Mouse (Mus musculus) forebrain, embryonic 11.5 days (tissue): ENCODE data around the gene Prkce. TPM values are rescaled to one million over a fixed set of nuclear protein-coding genes. Genes with fewer than 3 reads are reported as not detected.

Experiments used
- ATAC-seq: fragments of 200-750 bp; cut with Nextera tagmentation; replicated peaks from 2 replicates; pipeline ENCODE4 v1.8.0; 2017; ENCODE audit warnings: moderate TSS enrichment; ENCODE audit not compliant: low FRiP score
- DNase-seq: peaks from one replicate; pipeline ENCODE4 v3.0.0-alpha.2; 2017; ENCODE audit warnings: low spot score
- H3K27ac ChIP-seq: fragments of 300-500 bp; sonication (generic); 2 replicates; pipeline ENCODE4 v1.5.1; 2014; ENCODE audit warnings: low read depth, low read length
- H3K27me3 ChIP-seq: fragments of 300-500 bp; sonication (generic); 2 replicates; pipeline ENCODE4 v1.6.1; 2014; ENCODE audit warnings: mild to moderate bottlenecking, low read length, mixed read lengths; ENCODE audit not compliant: control insufficient read depth, insufficient read depth
- H3K36me3 ChIP-seq: fragments of 300-500 bp; sonication (generic); 2 replicates; pipeline ENCODE4 v1.6.1; 2014; ENCODE audit warnings: mild to moderate bottlenecking, low read length, moderate library complexity, mixed read lengths; ENCODE audit not compliant: control insufficient read depth, insufficient read depth
- H3K4me1 ChIP-seq: fragments of 300-500 bp; sonication (generic); replicated peaks from 2 replicates; pipeline ENCODE4 v1.6.1; 2014; ENCODE audit warnings: low read length, mixed read lengths; ENCODE audit not compliant: control insufficient read depth, insufficient read depth
- H3K4me2 ChIP-seq: fragments of 300-500 bp; sonication (generic); 2 replicates; pipeline ENCODE4 v1.6.1; 2014; ENCODE audit warnings: low read depth, mild to moderate bottlenecking, low read length, moderate library complexity, mixed read lengths; ENCODE audit not compliant: severe bottlenecking
- H3K4me3 ChIP-seq: fragments of 300-500 bp; sonication (generic); 2 replicates; pipeline ENCODE4 v1.5.1; 2014; ENCODE audit warnings: low read depth, low read length
- H3K9ac ChIP-seq: fragments of 300-500 bp; sonication (generic); 2 replicates; pipeline ENCODE4 v1.6.1; 2014; ENCODE audit warnings: low read length
- H3K9me3 ChIP-seq: fragments of 300-500 bp; sonication (generic); 2 replicates; pipeline ENCODE4 v1.6.1; 2016; ENCODE audit warnings: low read length, mixed read lengths; ENCODE audit not compliant: control insufficient read depth
- WGBS: fragments of 180-500 bp; shearing (Covaris S2); extraction: QIAGEN DNeasy Blood & Tissue Kit; methylation state at CpG from one replicate; pipeline ENCODE4 v1.1.7; 2014; 5-methylcytosine and 5-hydroxymethylcytosine counted together
- polyA plus RNA-seq: library from polyadenylated mRNA; unstranded; fragments of >200 nt; fragmentation: Nextera tagmentation; extraction: Ambion mirVana; gene quantifications from 2 replicates; pipeline ENCODE4 v1.2.1, GENCODE M21; 2014

Prkce gene
- polyA plus RNA-seq, 1 experiment from 2014 or later = 6.0 TPM

GRCm38 (mm10) chr17:86539881-86540430, 372.4 kb downstream of the Prkce start:
- Histone ChIP-seq H3K27ac (no peak overlapping the region), H3K4me3 (no peak overlapping the region)

GRCm38 (mm10) chr17:86546529-86546928, 378.9 kb downstream of the Prkce start:
- Histone ChIP-seq H3K27ac (no peak overlapping the region), H3K4me1 (no peaks in the 10 kb centered on the region), H3K9me3 (no peaks in the 10 kb centered on the region), H3K27me3 (no peaks in the 10 kb centered on the region), H3K9ac (no peak overlapping the region), H3K4me2 (no peak overlapping the region), H3K4me3 (no peak overlapping the region), H3K36me3 (no peaks in the 10 kb centered on the region)
- 66% methylated on average over 7 of the region's 7 CpGs for WGBS
- no peak for DNase-seq
- ATAC-seq = no peak

More at GRCm38 (mm10) chr17:86539881-86540430, 372.4 kb downstream of the Prkce start:
- H3K4me2 ChIP-seq = no peak overlapping the region
- no peaks in the 10 kb centered on the region for H3K27me3 ChIP-seq
- H3K9ac ChIP-seq = no peak overlapping the region
- H3K36me3 ChIP-seq = no peaks in the 10 kb centered on the region
- peaks cover 4% of the 10 kb centered on the region; the same call in 1 of the 2 replicates for H3K4me1 ChIP-seq
- no peaks in the 10 kb centered on the region for H3K9me3 ChIP-seq
- DNase-seq (no peak), ATAC-seq (no peak)
- WGBS = 92% methylated on average over 18 of the region's 18 CpGs

DNA sequence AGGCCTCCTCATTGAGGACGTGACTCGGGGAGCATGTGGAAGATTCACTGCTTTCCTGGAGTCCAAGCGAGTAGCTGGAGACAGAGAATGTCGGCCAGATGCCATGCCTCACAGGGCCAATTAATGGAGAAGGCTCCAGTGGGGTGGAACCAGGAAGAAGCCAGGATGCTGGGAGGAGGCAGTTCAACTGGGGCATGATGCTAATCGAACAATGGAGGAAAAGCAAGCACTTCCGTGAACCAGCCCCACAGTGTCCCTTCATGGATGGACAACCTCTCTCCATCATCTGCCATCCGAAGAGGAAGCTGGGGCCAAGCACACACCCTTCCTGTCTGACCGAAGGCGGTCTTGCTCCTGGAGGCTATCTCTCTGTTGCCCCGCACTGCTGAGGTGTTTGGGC, 381.5 kb downstream of the Prkce start:
- WGBS = 92% methylated on average over 10 of the region's 10 CpGs
- Histone ChIP-seq H3K9ac (no peak overlapping the region), H3K36me3 (no peaks in the 10 kb centered on the region), H3K27me3 (no peaks in the 10 kb centered on the region), H3K4me2 (no peak overlapping the region), H3K27ac (no peak overlapping the region), H3K4me1 (no peaks in the 10 kb centered on the region), H3K9me3 (no peaks in the 10 kb centered on the region), H3K4me3 (no peak overlapping the region)
- ATAC-seq (no peak), DNase-seq (no peak)

DNA sequence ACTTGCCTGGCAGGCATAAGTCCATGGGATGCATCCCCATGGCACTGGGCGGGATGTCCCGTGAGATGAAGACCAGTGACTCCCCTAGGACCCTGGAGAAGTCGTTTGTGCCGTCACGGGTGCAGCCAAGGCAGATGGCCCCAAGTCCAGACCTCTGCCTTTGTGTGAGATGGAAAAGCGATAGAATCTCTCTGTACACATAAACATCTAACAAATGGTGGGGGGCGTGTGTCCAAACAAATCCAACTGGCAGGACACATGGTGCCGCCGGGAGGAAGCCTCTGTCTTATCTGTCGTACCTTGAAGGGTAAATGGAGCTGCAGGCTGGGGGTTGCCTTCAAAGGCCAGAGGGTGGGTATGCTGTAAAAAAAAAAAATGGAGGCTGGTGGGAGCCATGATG, 384.0 kb downstream of the Prkce start:
- WGBS = 92% methylated on average over 10 of the region's 10 CpGs
- Histone ChIP-seq H3K4me3 (no peak overlapping the region), H3K4me1 (no peaks in the 10 kb centered on the region), H3K27ac (no peak overlapping the region), H3K36me3 (no peaks in the 10 kb centered on the region), H3K9ac (no peak overlapping the region), H3K4me2 (no peak overlapping the region), H3K9me3 (no peaks in the 10 kb centered on the region), H3K27me3 (no peaks in the 10 kb centered on the region)
- no peak for DNase-seq
- no peak for ATAC-seq

GRCm38 (mm10) chr17:86551995-86552394, 384.4 kb downstream of the Prkce start:
- DNase-seq = no peak
- H3K9me3 ChIP-seq = no peaks in the 10 kb centered on the region
- H3K9ac ChIP-seq = no peak overlapping the region
- no peak overlapping the region for H3K4me2 ChIP-seq
- H3K4me3 ChIP-seq = no peak overlapping the region
- H3K4me1 ChIP-seq = no peaks in the 10 kb centered on the region
- no peak for ATAC-seq
- no peaks in the 10 kb centered on the region for H3K36me3 ChIP-seq
- H3K27ac ChIP-seq = no peak overlapping the region
- no peaks in the 10 kb centered on the region for H3K27me3 ChIP-seq
- WGBS = 68% methylated on average over 6 of the region's 6 CpGs

DNA sequence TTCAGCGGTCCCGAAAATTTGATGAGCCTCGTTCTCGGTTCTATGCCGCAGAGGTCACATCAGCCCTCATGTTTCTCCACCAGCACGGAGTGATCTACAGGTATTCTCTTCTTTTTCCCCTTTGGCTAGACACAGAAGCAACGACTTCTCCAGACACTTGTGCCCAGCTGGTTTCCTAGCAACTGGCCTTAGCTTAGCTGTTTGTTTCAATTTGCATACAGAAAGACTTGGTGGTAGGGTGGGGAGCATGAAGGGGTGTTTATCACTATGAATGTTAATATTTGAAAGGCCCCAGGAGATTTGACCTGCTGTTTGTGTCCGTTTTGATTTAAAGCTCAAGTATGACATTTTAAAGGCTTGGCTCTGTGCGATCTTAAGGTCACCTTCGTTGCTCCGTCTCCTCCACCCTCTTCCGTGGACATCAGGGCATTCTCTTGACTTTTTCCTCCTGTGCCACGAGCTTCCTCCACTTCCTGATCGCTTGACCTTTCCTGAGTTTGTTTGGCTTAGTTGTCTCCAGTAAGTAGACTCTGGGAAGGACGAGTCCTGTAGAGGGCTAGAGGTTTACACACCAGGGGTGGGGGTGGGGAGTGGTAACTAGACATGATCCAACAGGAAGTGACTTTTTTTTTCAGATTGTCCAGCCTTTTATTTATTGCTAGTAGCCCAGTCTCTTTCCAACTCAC, 391.8 kb downstream of the Prkce start:
- Histone ChIP-seq H3K4me2 (no peak overlapping the region), H3K9me3 (no peaks in the 10 kb centered on the region), H3K36me3 (no peaks in the 10 kb centered on the region), H3K4me3 (no peak overlapping the region), H3K4me1 (no peaks in the 10 kb centered on the region), H3K27ac (no peak overlapping the region), H3K9ac (no peak overlapping the region), H3K27me3 (no peaks in the 10 kb centered on the region)
- 86% methylated on average over 15 of the region's 15 CpGs for WGBS
- DNase-seq (no peak), ATAC-seq (no peak)

DNA sequence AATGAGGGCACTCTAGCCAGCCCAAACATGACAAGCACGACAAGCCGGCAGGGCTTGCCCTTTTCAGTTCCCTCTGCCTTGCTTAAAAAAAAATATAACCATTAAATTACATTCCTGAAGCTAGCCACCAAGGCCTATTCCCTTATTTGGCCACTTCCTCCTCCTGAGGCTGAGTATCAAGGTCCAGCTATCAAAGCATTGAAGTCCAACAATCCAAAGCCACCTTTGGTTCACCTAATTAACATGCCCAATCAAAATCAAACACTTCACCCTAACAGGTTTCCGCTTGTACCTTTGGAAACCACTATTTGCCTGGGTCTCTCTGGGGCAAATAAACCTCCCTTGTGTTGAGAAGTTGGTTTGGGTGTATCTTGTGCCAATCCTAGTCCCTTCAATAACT, 392.9 kb downstream of the Prkce start:
- ATAC-seq (no peak), DNase-seq (no peak)
- no peak overlapping the region for H3K4me2 ChIP-seq
- no peak overlapping the region for H3K4me3 ChIP-seq
- H3K9ac ChIP-seq = no peak overlapping the region
- H3K9me3 ChIP-seq = no peaks in the 10 kb centered on the region
- no peaks in the 10 kb centered on the region for H3K27me3 ChIP-seq
- 87% methylated on average over 3 of the region's 3 CpGs for WGBS
- no peaks in the 10 kb centered on the region for H3K4me1 ChIP-seq
- H3K36me3 ChIP-seq = no peaks in the 10 kb centered on the region
- no peak overlapping the region for H3K27ac ChIP-seq

DNA sequence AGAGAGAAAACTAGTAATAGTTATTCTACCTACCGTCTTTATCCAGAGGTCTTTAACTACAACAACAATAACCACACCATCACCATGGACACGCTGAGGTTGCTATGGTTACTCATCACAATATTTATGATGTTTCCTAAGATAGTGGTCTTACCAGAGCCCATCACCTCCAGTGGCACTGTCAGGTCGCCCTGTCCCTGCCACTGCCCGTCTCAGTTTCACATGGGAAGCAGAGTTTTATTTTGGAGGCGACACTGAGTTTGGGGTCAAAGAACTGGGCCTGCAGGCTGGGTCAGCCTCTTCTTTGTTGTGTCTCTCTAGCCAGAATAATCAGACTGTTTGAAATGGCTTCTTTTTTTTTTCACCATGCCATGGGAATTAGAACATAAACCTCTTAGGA, 402.9 kb downstream of the Prkce start:
- no peaks in the 10 kb centered on the region; the same call in 1 of the 2 replicates for H3K4me1 ChIP-seq
- no peak overlapping the region for H3K9ac ChIP-seq
- H3K27ac ChIP-seq = no peak overlapping the region
- WGBS = 86% methylated on average over 5 of the region's 5 CpGs
- H3K4me2 ChIP-seq = no peak overlapping the region
- H3K36me3 ChIP-seq = no peaks in the 10 kb centered on the region
- H3K4me3 ChIP-seq = no peak overlapping the region
- no peaks in the 10 kb centered on the region for H3K9me3 ChIP-seq
- DNase-seq (no peak), ATAC-seq (no peak)
- no peaks in the 10 kb centered on the region for H3K27me3 ChIP-seq

DNA sequence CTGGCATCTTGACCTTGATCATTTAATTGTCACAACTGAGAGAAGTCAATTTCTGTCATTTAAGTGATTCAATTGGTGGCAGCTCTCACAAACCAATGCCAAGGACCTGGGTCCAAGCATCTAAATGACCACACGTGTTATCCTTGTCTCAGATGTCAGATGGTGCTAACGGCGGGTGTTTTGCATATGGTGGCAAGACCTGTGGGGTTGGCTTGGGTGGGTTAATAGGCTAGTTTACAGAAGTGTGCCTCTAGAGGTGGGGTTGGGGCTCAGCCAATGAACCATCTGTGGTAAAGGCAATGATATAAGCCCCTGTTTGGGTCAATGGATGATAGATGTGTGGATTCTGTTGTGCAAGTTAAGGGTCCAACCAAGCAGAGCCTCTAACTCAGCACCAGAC, 403.7 kb downstream of the Prkce start:
- ATAC-seq (no peak), DNase-seq (no peak)
- H3K27ac ChIP-seq = no peak overlapping the region
- H3K9ac ChIP-seq = no peak overlapping the region
- no peaks in the 10 kb centered on the region for H3K36me3 ChIP-seq
- no peaks in the 10 kb centered on the region for H3K27me3 ChIP-seq
- no peak overlapping the region for H3K4me3 ChIP-seq
- H3K4me1 ChIP-seq = no peaks in the 10 kb centered on the region; the same call in 1 of the 2 replicates
- H3K9me3 ChIP-seq = no peaks in the 10 kb centered on the region
- no peak overlapping the region for H3K4me2 ChIP-seq
- 94% methylated on average over 3 of the region's 3 CpGs for WGBS
